Mouse (Mus musculus) layer of hippocampus, postnatal 10 days (tissue): Measurements from ENCODE around the gene Kcnq1. TPM values are rescaled to one million over a fixed set of nuclear protein-coding genes. Genes with fewer than 3 reads are reported as not detected.

ENCODE experiments used
- DNase-seq, 2 experiments: peaks; one replicate each; pipeline ENCODE4 v3.0.0; 2021; ENCODE audit warnings: low spot score in 2 of 2
- total RNA-seq, 2 experiments: library from RNA; stranded (reverse); gene quantifications; 2 replicates each; pipeline ENCODE4 v1.2.3; 2021

Kcnq1 gene
- total RNA-seq, 2 experiments from 2014 or later, result 1.0 to 2.3 TPM

- DNase-seq, result peak; percentile 25 to 46
Measured at GRCm38 (mm10) chr7:143180761-143181160, 74.6 kb downstream of the Kcnq1 start.

GRCm38 (mm10) chr7:143181311-143181710 is 75.1 kb downstream of the Kcnq1 start:
- no peak for DNase-seq

- no peak for DNase-seq
Measured at GRCm38 (mm10) chr7:143185506-143185905, 79.3 kb downstream of the Kcnq1 start.

- DNase-seq, result no peak
Measured at GRCm38 (mm10) chr7:143186378-143186777, 80.2 kb downstream of the Kcnq1 start.

DNA sequence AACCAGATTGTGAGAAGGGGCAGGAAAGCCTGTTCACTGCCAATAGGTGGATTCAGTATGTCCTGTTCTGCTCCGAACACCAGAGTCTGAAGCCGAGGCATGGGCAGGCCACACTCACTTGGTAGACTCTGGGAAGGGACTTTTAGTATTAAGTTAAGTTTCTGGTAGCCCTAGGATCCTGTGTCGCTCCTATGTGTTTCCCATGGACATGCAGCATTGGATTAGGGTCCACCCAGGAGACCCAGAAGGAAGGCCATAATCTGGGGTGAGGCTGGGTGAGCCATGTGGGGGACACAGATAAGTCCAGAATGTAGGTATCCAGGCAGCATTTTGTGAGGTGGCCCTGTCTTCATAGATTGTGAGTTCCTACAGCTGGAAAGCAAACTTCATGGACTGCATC is 81.0 kb downstream of the Kcnq1 start:
- DNase-seq, result no peak

- DNase-seq, result peak in 1 of 2 experiments; percentile 1
Measured at GRCm38 (mm10) chr7:143188589-143188988, 82.4 kb downstream of the Kcnq1 start.

DNA sequence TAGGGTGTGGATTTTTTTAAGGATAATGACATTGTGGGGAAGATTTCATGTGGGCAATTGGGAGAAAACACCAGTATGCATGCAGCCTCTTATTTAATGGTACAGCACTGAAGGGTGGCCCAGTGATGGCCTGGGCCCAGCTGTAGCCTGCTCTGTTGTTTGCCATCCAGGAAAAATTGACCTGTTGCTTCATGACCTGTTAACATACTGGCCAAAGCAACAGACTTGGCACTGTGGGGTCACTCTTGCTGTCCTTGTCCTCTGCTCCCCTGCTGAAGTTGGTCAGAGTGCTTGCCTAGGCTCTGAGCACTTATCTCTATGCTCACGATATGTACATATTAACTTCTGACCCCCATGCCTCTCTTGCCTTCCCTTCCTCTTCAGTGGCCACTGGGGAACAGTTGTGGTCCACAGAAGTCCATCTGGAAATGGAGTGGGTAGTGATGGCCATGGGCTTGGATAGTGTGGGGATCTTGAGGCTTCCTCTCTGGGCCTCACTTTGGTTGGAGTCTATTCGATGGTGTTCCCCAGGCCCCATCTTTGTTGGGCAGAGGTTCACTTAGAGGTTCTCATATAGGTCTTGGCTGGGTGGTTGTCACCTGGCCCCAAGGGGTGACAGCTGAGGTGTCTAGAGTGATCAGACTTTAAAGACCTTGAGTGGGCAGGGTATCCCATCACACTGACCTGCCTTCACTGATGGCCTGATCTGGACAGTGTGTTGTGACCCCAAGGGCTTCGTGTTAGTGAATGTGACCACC is 84.0 kb downstream of the Kcnq1 start:
- peak; percentile 0 to 1 for DNase-seq

GRCm38 (mm10) chr7:143190911-143191310 is 84.7 kb downstream of the Kcnq1 start:
- peak in 1 of 2 experiments; percentile 7 for DNase-seq

DNA sequence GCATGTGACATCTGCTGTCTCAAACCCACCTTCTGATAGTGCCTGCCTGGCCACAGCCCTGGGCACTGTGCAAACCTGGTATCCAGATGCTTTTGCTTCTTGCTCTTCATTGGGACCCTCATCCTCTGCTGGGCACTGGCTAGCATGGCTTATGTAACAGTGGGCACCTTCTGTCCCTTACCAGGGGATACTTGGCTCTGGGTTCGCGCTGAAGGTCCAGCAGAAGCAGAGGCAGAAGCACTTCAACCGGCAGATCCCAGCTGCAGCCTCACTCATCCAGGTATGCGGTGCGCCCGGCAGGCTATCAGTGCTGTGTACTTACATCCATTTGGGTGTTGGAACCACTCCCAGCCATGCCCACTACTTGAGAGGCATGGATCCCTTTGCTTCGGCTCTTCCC is 86.2 kb downstream of the Kcnq1 start:
- peak in 1 of 2 experiments; percentile 7 for DNase-seq

- peak in 1 of 2 experiments; percentile 7 for DNase-seq
Measured at GRCm38 (mm10) chr7:143194064-143194463, 87.9 kb downstream of the Kcnq1 start.

- no peak for DNase-seq
Measured at GRCm38 (mm10) chr7:143197951-143198440, 91.8 kb downstream of the Kcnq1 start.

GRCm38 (mm10) chr7:143198443-143198842 is 92.3 kb downstream of the Kcnq1 start:
- no peak for DNase-seq

- no peak for DNase-seq
Measured at GRCm38 (mm10) chr7:143201255-143201654, 95.1 kb downstream of the Kcnq1 start.

DNA sequence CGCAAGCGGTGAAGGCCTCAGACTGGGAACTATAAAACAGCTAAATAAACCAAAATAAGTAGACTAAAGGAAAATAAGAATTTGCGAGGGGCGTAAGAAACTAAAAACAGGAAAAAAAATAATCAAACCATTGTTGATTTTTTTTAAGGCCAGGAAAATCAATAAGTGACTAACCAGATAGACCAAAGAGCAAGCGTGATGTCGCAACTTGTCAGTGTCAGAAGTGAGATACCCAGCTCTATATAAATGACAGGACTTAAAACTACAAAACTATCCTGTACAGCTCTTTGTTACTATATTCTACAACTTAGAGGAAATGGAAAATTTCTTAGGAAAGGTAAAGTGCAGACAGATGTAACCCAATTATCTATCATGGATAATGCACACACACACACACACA is 97.7 kb downstream of the Kcnq1 start:
- no peak for DNase-seq

- no peak for DNase-seq
Measured at GRCm38 (mm10) chr7:143207044-143207443, 100.9 kb downstream of the Kcnq1 start.

- no peak for DNase-seq
Measured at GRCm38 (mm10) chr7:143210796-143211195, 104.6 kb downstream of the Kcnq1 start.

- DNase-seq, result no peak
Measured at GRCm38 (mm10) chr7:143251206-143251605, 145.0 kb downstream of the Kcnq1 start.

DNA sequence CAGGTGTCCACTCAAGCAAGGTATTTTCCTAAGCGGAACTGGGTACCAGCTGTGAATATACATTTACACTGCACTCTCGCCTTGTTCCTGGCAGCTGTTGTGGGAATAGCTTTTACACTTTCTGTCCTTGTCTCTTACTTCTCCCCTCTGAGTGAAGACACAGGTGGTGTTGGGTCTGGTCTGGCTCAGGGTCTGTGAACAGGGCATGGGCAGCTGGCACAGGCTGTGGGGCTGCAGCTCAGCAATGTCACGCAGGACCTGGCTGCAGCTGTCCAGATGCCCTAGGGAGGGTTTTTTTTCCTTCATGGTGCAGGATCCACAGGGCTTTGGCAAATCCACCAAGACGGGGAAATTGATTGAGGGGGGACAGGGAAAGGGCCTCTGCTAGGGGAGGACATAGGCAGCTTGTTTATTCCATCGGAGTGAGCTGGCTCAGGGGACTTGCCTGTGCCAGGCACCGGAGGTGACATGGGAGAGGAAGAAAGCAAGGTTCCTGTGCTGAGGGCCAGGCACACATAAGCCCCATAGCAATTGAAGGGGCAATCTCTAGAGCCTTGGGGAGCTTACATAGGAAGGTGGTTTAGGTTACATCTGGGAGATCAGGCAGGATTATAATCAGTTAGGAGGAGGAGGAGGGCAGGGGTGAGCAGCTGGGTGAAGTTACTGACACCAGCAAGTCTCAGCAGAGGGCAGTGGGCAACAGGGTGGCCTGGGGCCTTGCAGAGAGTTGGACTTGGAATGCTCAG is 147.1 kb downstream of the Kcnq1 start:
- no peak for DNase-seq

DNA sequence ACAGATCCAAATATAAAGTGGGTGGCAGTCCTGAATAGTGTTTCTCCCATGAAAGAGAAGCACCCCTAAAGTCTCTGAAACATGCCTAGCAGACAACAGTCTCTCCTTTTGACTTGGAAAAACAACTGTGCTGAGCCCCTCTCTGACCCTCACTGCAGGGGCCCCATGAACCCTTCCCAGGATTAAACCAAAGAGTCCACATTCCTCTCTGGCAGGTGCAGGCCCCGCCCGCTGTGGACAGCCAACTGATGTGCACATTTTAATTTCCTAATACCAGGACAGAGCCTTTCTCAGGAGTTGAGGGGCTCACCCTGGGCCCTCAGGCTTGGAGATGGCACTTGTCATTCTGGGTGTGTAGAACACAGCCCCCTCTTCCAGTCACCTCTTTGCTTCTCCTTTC is 148.7 kb downstream of the Kcnq1 start:
- no peak for DNase-seq

- DNase-seq, result no peak
Measured at GRCm38 (mm10) chr7:143261246-143261645, 155.1 kb downstream of the Kcnq1 start.

GRCm38 (mm10) chr7:143263557-143263956 is 157.4 kb downstream of the Kcnq1 start:
- DNase-seq, result no peak

- DNase-seq, result no peak
Measured at GRCm38 (mm10) chr7:143263966-143264365, 157.8 kb downstream of the Kcnq1 start.
